Mouse (Mus musculus): ENCODE measurements around the gene Nrxn1.

Gene Nrxn1

DNA sequence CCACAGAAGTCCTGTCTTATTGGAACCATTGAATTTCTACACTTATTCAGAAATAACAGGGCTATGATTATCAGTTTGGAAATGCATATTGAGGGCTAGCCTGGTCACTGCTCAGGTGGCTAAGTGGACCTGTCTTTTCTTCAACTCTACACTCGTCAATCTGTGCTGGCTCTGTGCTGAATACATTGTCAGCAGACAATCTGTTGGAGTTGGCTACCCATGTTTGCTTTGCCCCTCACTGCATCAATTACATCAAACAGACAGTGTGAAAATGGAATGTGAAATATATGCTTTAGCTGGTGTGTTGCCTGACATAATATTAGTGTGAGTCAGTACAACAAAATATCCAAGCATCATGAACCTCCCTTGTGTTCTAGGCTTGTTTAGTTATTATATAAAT is 438.4 kb downstream of the Nrxn1 start:
- DNase-seq (ENCODE audit: low spot score) = no peak

DNA sequence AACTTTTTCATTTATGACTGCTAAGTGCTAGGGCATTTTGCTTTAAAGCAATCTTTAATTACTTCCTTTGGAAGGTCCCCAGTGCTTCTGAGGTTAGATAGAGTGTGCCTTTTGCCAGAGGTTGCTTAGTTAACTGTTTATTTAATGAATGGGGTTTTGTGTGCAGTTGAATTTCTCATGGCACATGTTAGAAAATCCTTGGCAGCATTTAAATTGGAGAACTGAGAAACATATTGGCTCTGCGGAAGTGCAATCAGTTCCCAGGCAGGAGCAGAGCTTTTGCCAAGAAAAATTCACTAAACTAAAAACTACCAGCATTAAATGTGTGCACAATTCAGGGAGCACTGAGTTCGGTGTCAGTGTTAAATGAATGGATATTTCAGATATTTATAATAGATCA is 439.5 kb downstream of the Nrxn1 start:
- no peak for DNase-seq (ENCODE audit: low spot score)

DNA sequence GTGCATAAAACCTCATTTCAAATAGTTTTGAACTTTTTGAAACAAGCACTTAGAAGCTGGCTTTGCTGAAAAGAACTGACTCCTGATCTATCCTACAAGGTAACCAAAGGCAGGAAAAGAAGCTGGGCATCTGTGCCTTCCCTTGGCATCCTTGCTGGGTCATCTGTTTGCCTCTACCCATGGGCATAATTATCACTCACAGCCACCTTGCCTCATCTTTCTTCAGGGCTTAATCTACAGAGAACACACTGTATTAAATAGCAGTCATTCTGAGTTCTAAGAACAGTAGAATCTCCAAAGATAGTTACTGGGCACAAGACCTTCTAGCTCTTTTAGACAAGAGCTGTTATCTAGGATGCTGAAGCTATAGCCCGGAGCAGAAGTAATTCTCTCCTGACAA is 442.6 kb downstream of the Nrxn1 start:
- no peak for DNase-seq (ENCODE audit: low spot score)

DNA sequence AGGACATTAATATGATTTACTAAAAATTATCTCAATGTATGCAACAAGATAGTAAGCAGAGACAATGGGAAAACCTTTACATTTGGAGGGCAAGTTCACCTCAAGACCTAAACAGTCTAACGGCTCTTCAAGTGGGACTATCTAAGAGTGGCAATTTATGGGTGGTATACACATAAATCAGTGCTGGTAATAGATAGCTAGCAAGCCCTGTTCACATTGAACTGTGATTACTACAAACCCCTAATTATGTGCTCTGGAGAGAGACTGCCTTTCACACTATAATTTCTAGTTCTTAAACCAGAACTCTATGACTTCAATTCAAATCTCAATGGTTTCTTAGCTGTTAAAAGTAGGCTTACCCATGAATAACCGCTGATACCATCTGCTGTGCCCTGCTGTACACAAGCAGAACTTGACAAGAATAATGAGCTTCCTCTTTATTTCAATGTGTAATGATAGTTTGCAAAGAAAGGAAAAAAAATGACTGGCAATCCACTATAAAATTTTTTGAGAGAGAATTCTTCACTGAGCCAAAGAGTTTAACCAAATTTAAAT is 453.8 kb downstream of the Nrxn1 start:
- DNase-seq (ENCODE audit: low spot score) = no peak

DNA sequence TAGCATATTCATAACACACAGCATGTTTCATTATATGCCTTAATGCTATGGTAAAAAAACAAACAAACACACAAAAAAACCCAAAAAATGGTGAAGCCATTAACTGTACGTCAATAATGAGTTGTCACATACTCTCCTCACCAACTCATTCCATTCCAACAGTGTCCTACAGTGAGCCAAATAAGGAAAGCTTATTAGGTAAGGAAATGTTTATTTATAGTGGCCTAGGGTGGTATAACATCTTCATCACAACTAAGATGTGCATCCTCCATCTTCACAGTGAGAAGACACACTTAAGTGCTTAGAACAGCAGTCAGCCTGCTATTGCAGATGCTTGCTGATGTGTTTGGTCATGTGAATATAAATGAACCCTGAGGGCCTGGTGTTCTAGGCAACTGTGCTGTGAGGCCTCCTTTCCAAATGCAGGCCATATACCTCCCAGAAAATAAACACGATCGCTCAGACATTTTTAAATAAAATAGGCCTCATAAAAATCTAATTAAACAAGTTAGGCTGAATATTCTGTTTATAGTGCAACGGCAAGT is 454.6 kb downstream of the Nrxn1 start:
- DNase-seq (ENCODE audit: low spot score) = no peak

DNA sequence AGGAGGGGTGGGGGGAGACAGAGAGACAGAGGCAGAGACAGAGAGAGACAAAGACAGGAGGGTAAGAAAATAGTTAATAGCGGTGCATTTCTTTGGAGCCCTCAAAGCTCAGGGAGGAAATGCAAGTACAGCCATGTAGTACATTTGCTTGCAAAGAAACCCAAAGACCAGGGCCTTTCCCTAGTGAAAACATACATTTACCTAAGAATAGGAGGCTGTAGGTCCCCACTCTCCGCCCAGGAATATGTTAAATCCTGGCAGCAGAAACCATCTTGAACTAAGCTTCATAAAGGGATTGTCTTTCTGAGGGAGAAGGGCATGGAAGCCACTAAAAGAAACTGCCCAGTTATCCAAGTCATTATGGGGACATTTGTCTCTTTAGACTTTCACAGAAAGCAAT is 461.5 kb downstream of the Nrxn1 start:
- no peak for DNase-seq (ENCODE audit: low spot score)

DNA sequence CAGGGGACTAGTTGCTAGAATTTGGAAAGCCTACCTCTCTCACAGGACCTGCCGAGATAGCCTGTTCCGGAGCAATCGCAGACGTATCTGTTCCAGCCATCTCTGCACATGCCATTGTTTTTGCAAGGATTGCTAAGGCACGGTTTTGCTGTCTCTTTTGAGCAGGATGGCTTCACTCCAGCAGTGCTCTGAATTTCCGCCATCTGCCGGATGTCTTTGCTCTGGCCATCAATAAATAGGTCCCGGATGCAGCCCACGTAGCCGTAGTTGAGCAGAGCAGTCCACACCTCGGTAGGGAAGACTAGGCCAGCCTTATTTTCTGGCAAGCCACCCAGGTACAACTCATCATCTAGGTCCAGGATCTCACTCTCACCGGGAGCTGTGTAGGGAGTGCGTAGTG is 463.0 kb downstream of the Nrxn1 start:
- DNase-seq (ENCODE audit: low spot score) = no peak

DNA sequence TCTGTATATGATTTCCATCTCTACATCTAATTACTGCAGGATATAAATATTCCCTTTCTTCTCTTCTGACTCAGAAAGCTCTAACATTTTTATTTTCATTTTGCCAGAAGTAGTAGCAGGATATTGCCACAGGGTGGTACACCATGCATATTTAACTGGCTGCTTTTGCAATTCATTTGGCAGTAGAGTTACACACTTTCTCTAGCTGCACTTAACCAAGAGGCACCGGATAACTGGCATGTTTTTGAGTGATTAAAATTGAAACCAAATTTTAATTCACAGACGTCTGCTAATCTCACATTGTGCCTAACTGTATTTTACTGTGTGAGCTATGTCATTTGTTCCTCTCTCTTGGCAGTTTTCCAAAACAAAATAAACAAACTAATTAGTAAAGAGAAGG is 464.4 kb downstream of the Nrxn1 start:
- DNase-seq (ENCODE audit: low spot score) = peak; percentile 1

DNA sequence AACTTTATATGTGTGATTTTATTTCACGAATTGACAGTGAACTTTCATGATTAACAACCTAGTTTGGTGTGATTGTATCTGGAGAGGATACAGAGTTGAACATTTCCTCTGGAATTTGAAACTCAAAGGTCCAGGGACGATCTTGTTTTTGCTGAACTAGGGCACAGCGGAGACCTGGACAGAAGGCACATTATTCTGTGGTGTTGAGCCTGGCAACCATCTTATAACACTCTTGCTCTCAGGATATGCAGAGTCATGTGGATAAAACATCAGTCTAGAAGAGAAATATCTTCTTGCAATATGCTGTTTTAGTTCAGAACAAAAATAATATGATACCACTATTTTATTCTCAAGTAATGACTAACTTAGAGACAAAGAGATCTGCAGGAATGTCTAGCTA is 464.9 kb downstream of the Nrxn1 start:
- no peak for DNase-seq (ENCODE audit: low spot score)

DNA sequence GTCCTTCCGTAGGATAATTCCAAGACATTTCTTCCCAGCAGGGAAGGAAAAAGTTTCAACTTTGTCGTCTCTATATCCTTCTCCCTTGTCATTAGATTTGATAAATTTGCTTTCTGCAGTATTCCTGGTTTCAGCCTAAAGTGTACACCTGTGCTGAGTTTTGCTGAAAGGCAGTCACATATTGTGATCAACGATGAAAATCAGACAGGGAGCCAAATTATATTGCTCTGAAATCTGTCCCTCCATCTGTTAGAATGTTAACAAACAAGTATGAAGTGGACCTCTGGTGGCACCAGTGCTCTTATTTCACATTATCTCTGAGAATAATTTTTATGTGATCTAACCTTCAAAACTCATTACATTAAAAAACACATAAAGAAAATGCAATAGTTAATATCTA is 465.5 kb downstream of the Nrxn1 start:
- no peak for DNase-seq (ENCODE audit: low spot score)

DNA sequence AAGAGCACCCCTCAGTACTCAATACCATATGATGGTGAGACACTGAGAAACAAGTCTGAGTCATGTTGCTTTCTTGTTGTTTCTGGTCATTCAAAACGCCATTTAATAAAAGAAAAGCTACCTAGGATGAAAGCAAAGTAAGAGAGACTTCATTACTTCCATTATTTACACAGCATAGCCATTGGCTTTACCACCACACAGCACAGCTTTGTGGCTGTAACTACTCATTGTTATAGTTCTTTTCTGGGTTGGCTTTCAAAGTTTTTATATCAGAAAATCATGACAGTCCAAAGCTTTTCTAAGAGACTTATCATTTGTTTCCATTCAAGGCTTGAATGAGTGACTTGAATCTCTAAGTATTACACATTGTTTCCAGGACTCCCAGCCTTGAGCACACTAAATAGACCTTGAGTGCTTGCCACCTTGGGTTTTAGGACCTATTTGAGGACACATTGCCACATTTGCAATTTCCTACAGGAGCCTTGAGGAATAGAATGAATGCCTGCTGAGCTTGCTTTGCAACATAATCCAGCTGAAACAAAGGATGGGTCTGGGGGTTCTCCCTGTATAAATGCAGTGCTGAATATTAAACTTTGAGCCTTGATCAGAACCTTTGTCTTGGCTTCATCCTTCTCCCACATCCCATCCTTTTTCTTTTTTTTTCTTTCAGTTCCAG is 468.1 kb downstream of the Nrxn1 start:
- no peak for DNase-seq (ENCODE audit: low spot score)

DNA sequence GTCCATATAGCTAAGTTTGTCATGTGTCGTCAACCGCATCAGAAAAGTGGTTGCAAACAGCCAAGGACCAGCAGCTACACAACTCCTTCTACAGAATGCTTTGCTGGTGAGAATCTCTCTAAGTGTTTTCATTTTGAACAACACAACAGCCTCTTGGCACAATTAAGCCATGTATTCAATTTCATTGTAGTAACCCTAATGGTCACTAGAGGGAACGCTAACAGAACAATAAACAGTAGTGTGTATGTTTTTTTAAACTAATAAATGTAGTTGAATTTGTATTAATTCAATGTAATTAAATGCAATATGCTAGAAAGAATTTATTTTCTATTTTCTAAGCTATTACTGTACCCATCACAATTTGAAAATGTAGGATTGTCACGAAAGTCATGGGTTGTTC is 471.0 kb downstream of the Nrxn1 start:
- DNase-seq (ENCODE audit: low spot score) = no peak

DNA sequence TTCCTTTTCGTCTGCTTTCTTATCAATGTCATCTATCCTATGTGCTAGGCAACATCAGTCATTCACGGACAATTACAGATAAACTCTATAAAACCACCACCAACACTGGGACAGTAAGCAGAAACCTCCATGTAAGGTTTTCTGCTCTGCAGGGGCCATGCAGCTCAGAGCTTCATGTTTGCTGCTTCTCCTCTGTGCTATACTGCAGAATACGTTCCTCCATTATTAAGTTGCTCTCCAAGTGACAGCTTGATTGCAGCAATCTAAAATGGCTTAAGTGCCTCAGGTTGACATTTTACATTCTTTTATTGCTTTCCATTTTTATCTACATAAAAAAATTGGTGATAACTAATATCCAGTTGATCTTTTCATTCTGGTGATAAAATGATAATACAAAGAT is 477.9 kb downstream of the Nrxn1 start:
- DNase-seq (ENCODE audit: low spot score) = no peak

DNA sequence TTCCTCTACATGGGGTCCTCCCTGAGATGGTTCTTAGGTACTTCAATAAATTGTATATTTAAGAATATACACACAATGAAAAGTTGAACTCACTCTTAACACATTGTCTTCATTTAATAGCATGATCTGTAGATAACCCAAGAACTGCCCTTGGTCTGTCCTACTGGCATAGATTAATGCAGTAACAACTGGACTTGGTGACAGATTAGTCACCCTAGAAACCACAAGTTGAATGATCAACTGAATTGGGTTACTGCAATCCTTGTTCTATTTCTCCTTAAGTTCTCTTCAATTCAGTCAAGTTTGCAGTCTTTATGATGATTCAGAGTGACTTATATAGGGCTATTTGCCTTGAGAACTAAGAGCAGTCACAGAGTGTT is 485.5 kb downstream of the Nrxn1 start:
- no peak for DNase-seq (ENCODE audit: low spot score)

DNA sequence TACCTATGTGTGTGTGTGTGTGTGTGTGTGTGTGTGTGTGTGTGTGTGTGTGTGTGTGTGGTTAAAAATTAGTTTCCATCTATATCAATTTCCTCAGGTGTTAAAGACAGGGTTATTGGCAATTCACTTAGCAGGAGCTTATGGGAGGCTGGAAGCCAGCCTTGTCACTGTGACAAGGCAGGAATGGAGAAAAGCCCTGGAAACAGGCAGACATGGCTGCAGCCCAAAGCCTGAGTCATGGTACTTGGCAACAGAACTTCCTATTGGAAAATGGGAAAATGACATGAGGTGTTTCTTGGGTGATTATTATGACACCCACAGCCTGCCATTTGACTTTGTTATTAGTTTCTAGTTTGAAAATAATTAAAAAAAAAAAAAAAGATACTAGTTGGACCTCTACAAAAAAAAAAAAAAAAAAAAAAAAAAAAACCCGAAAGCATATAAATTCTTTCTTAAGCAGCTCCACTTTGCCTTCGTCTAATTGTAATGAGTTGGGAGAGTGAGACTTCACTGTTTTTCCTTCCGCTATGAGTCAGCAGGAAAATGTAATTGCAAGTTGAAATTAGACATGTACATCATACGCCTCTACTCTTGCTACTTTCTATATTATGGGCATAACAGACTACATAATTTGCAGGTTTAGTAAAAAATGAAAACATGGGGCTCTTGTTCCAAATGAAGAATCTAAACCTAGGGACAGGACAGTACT is 486.0 kb downstream of the Nrxn1 start:
- no peak for DNase-seq (ENCODE audit: low spot score)

DNA sequence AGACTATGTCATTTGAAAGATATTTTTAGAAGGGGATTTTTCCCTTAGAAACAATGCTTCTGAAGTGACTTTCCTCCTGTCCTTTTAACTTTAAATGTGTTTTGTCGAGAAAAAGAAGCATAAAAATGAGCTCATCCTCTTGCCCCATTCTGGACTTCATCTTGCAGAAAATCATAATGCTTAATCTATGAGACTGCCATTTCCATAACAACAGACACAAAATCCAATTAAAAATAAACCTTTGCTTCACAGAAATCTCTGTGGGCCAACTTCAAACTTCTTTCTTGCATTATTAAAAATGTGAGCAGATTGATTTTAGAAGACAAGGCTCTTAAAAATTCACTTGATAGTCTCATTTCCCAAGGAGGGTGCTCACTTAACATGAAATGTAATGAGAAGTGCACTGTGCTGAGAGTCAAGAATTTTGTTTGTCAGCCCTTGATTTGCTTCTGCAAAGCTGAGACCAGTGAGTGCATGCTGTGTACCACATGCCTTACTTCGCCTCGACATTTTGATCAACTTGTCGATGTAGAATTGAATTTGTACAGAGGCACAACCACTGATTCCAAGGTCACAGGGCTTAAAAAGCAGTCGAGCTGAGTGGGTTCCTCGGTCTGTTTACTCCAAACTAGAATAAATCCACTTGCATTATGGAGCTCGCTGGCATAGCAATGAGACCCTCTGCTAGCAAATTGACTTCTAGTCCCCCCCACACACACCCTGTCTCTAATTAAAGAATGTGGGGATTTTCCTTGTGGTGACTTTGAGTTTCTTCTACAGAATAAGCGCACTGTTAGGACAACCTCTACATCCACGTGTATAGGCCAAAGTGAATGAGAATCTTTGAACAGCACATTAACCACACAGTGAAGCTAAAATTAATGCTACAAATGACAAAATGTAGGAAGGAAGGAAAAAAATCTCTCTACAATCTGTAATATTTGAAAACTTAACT is 493.0 kb downstream of the Nrxn1 start:
- no peak for DNase-seq (ENCODE audit: low spot score)

DNA sequence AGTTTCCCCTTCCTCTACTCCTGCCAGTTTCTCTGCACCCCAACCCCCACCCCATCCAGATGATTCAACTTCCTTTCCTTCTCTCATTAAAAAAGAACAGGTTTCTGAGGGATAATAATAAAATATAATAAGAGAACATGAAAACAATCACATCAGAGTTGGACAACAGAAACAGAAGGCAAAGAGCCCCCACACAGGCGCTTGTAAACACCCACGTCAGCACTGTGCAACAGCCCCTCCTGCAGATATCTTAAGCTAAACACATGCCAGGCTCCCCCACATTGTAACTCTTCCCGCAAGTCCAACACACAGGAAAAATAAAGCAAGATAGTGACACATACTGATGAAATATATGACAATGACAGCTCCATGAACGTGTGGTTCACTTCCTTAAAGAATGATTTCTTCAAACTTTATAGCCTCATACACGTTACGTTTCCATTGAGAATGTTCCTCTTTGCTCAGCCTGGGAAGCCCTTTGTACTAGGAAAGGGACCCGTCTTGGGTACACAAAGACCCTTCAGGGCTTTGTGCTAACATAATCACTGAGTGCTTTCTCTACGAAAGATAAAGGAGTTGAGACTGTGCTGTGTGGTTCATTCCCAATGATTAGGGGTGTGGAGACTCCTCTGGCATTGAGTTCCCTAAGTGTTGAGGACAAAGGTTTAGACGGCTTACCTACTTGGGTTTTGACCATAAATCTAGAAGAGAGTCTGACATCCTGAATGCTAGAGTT is 497.9 kb downstream of the Nrxn1 start:
- DNase-seq (ENCODE audit: low spot score) = no peak

DNA sequence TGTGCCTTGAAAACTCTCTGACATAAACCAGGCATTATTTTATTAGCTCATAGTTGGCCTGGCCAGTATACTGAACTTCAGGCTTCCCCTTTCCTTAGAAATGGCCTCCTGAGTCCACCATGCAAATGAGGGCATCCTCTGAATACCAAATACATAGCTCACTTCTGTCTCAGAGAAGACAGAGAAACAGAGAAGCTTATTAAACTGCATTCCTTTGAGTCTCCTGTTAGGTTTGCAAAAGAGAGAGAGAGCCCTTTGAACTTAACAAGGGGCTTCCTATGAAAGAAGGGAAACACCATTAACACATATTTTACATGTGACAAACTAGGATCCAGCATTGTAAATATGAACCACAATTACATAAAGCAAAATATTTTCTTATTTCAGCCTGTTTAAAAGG is 506.0 kb downstream of the Nrxn1 start:
- no peak for DNase-seq (ENCODE audit: low spot score)

DNA sequence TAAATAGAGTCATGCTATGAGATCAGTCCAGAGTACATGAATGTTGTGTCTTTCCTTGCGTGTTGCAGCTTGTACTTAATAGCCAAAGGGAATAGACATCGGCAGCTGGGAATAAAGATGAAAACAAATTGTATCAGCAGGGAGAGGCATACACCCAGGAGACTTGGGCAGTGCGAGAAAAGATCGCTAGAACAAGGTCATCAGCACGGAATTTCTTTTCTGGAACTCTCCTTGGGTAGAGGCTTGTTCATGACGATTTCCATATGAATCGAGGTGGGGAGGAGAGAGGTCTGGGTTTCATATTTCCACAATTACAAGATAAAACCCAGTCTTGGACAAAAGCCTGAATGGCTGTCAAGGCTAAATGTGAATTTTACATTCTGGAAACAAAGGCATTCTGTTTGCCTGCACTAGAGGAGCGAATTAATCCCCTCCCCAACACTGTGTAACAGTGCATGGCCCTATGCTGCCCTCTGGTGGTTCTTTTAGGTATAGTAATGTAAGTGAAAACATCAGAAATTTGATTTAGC is 508.1 kb downstream of the Nrxn1 start:
- peak; percentile 40 for DNase-seq (ENCODE audit: low spot score)

DNA sequence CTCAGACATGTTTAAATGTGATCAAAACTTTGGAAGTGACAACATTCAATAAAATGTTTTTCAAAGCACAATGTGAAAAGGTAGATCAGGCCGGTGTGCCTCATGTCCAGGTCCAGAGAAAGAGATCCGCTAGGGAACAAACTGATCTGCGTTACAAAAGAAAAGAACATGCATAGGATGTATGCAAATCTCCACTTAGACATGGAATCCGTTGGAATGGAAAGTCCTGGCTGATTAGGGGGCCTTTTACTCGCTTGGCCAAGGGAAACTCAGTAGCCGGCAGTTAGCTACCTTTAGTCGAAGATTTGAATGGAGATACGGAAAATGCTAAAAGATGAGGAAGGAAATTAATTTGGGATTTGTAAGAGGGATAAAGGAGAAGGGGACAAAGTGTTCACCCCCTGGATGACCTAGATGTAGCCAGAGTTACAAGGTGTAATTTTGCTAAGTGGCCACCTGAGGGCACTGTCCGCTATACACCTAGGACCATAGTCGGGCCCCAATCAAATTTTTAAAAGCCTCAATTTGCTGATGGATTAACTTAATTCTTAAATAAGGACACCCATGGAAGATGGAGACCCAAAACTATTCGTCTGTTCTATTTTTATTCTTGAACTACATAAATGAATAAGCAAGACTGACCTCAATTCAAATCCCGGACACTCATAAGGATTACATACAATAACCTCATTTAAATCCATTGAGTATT is 508.9 kb downstream of the Nrxn1 start:
- no peak for DNase-seq (ENCODE audit: low spot score)

DNA sequence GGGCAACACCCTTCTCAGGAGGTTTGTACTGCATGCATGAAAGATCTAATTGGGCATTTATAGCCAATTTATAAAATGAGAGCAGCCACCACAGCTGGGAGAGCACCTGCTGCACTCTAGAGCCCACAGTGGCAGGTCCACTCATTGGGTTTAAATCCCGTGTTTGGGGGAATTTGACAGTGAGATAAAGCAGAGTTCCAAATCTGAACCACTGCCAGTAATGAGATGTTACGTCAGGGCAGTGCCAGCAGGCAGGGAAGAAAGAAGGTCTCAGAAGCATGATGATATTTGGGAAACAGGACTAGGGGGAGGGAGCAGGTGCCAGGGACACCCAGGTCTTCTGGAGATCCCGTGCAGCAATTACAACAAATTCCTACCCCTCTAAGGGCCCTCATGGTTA is 509.7 kb downstream of the Nrxn1 start:
- no peak for DNase-seq (ENCODE audit: low spot score)

Measured in ovary, postnatal 14 days (tissue).